Mouse (Mus musculus) olfactory bulb, adult 2 months (tissue): ENCODE results near the gene Defb23.

Experiments used
- CTCF ChIP-seq: fragments of 200-500 bp; IDR thresholded peaks from 2 replicates; pipeline ENCODE4 v1.5.1; 2012; ENCODE audit warnings: low read depth, mild to moderate bottlenecking, low read length, moderate library complexity; ENCODE audit not compliant: insufficient read depth
- POLR2A ChIP-seq: fragments of 200-500 bp; IDR thresholded peaks from 2 replicates; pipeline ENCODE4 v1.6.1; 2012; ENCODE audit warnings: mild to moderate bottlenecking, low read depth, low read length, moderate library complexity; ENCODE audit not compliant: insufficient read depth

- TF ChIP-seq CTCF = no peak
- TF ChIP-seq POLR2A = no peak
Measured at GRCm38 (mm10) chr2:152410971-152411371, 53.4 kb downstream of the Defb23 start.
